Mouse (Mus musculus) liver, adult 2 months (tissue): ENCODE results near the gene Chrnd.

Source experiments
- CTCF ChIP-seq: fragments of 200-500 bp; IDR thresholded peaks from 2 replicates; pipeline ENCODE4 v1.5.1; 2011; ENCODE audit warnings: low read depth, low read length, control low read depth
- POLR2A ChIP-seq: fragments of 200-500 bp; IDR thresholded peaks from 2 replicates; pipeline ENCODE4 v1.6.1; 2011; ENCODE audit warnings: low read length, control low read depth; ENCODE audit not compliant: insufficient read depth; ENCODE audit errors: extremely low read depth

DNA sequence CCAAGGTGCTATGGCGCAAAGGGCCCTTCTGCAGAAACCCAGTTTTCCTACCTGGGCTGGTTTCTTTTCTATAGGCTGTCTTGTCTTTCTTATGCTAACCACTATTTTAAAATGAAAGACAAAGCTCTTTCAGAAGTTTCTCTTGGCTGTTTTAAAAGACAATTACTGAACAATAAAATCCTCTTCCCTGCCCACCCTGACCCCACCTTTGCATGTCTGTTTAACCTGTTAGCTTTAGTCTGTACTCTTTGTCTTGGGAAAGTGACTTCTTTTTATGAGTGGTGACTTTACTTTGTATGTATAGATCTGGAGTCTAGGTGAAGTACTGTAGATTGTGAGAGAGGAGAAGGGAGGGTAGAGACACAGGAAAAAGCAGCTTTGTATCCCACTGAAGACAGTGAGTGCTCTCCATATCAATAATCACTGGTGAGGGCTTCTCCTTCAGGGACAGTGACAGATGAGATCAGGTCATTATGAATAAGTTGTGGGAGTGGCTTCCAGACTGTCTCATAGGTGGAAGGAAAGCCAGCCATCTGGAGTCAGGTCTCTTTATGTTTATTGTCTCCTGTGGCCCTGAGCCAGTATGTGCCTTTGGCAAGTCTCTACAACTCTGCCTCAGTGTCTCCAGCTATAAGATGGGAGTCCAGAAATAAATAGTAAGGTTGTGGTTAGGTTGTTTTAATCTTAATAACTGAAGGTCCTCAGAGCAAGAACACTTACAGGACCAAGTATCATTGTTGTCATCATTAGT is 36.2 kb downstream of the Chrnd start:
- no peak for TF ChIP-seq CTCF
- no peak for TF ChIP-seq POLR2A
